Mouse (Mus musculus) testis, postnatal 14 days (tissue): ENCODE results near the gene Zfp932.
A peak's percentile ranks its signal among the peaks of the same experiment; 100 is the strongest.
"Not testable (repeated sequence)": the region's sequence is repeated elsewhere in the genome, so short reads cannot be mapped to it uniquely, and the experiment has no call there.

Experiments used
- DNase-seq: peaks from one replicate; pipeline ENCODE4 v3.0.0; 2021; ENCODE audit warnings: low spot score

Gene Zfp932

GRCm38 (mm10) chr5:109996026-109996937 lies at the start of gene Zfp932:
TSS of gene Zfp932 (plus strand) at chr5:109996521.
- DNase-seq = peak; percentile 84

GRCm38 (mm10) chr5:109950281-109950680 lies 46.0 kb upstream of the Zfp932 start:
- DNase-seq = no peak

GRCm38 (mm10) chr5:109980743-109981142 lies 15.6 kb upstream of the Zfp932 start:
- DNase-seq = not testable (repeated sequence)

- not testable (repeated sequence) for DNase-seq
Measured at GRCm38 (mm10) chr5:109995461-109995860, 860 bp upstream of the Zfp932 start.

- DNase-seq = not testable (repeated sequence)
Measured at GRCm38 (mm10) chr5:110015775-110016174, 19.5 kb downstream of the Zfp932 start.

- DNase-seq = no peak
Measured at GRCm38 (mm10) chr5:110023273-110023672, 27.0 kb downstream of the Zfp932 start.

- DNase-seq = peak; percentile 6
Measured at GRCm38 (mm10) chr5:110023694-110024427, 27.5 kb downstream of the Zfp932 start.

GRCm38 (mm10) chr5:110057637-110058408 lies 61.5 kb downstream of the Zfp932 start:
- peak; percentile 79 for DNase-seq
